Mouse (Mus musculus): Measurements from ENCODE around the gene Rsbn1l.
"Not testable (repeated sequence)": the region's sequence is repeated elsewhere in the genome, so short reads cannot be mapped to it uniquely, and the experiment has no call there.

Gene Rsbn1l

DNA sequence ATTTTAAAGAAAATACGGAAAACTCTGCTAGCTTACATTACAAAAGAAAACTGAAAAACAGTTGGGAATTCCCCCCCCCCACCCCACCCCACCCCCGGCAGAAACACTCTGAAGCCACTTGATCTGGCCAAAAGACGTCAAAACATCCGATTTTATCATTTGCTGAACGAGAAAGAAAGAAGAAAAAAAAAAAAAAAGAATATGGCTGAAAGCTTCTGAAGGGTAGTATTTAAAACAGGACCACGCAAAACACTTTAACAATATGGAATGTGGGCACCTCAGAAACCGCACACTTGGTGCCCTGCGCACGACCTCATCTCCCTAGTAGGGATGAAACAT lies 5.7 kb downstream of the Rsbn1l start:
- no peak for DNase-seq (ENCODE audit: low read depth, low spot score)

DNA sequence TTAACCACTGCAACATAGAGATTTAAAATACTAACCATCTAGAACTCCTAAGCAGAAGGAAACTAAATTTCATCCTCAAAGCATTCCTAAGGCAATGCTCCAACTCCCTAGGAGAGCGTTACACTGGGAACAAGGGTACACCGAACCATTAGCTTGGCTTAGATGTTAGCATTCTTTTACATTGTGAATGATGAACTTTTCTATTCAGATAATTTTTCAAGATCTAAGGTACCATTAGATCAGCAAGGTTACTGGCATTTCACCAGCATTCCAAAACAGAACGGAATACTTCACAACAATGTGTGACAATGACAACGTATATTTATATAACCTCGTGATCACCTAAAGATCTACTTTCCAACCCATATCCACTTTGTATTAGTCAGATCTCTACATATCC lies 6.1 kb downstream of the Rsbn1l start:
- no peak for DNase-seq (ENCODE audit: low read depth, low spot score)

DNA sequence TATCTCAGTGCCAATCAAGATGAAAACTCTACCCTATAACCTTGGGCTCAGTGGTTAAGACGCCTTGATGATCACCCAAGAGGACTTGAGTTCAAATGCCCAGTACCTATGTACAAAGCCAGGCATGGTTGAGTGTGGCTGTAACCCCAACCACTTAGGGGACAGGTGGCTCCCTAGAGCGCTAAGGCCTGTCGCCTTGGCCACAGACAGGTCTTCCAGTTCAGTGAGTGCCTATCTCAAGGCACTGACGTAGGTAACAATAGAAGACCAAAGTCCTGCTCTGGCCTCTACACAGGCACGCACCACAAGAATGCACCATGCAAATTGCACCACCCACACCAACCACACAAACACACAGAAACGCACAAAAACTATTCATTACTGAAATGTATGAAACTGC lies 9.3 kb downstream of the Rsbn1l start:
- DNase-seq (ENCODE audit: low read depth, low spot score) = no peak

DNA sequence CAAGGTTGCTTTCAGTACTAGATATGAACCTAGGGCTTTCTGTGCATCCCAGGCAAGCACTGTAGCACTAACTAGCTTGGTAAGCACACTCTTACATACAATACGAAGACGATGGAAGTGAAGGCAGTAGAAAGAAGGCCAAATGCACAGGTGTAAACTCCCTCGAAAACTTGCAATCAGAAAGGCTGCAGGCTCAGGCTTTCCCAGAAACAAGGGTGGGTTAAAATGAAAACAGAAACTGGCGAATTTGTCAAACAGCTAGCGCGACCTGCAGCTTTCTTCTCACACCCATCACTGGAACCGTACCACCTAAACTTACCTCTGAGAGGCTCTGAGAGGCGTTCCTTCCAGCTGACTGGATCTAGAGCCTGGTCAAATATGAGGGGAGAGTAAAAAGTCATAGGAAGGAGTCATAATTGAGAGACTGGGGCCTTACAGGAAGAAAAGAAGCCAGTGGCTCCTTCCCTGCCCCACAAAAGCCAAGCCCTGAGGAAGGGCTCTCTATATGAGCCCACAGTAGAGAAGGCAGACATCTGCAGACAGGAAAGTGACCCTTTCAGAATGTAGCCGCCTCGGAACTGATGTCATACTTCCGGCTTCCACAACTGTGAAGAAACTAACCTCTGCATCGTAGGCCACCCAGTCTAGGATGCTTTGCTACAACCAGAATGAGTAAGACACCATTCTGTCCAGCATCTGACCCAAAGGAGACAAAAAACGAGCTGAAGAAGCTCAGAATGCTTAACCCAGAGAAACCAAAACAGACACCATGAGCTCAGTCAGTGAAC lies 11.0 kb downstream of the Rsbn1l start:
- no peak for DNase-seq (ENCODE audit: low read depth, low spot score)

DNA sequence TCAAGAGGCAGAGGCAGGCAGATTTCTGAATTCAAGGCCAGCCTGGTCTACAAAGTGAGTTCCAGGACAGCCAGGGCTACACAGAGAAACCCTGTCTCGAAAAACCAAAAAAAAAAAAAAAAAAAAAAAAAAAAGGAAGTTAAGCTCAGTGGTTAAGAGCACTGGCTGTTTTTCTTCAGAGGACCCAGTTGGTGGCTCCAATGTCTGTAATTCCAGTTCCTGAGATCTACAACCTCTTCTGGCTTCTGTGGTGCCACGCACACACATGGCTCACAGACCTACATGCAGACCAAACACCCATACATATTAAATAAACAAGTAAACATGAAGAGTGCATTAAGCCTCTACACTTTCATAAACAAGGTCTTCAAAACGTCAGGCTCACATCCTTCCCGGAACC lies 12.4 kb downstream of the Rsbn1l start:
- not testable (repeated sequence) for DNase-seq (ENCODE audit: low read depth, low spot score)

DNA sequence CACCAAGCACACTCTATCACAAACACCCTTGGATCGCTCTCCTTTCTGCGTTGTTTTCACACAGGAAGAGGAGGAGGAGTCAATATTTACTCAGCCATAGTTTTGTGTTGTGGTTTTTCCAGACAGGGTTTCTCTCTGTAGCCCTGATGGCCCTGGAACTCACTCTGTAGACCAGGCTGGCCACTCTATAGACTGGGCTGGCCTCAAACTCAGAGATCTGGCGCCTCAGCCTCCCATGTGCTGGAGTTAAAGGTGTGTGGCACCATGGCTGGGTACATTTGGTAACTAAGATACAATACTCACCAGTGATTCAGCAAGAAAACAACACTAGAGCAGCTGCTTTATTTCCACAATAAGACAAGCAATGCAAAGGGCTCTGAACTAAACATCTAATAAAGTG lies 13.7 kb downstream of the Rsbn1l start:
- DNase-seq (ENCODE audit: low read depth, low spot score) = no peak

DNA sequence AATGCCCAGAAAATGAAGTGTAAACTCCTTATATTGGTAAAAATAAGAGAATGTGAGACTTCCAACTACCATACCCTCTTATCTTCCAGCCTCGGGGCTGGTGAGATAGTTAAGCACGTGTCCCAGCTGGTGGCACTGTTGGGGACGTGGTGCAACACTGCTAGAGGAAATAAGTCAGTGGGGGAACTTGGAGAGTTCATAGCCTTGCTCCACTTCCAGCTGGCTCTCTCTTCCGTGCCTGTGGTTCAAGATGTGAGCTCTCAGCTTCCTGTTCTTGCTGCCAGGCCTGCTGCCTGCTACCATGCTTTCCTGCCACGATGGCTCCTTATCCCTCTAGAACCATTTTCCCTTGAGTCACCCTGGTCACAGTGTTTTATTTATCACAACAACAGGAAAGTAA lies 15.0 kb downstream of the Rsbn1l start:
- no peak for DNase-seq (ENCODE audit: low read depth, low spot score)

DNA sequence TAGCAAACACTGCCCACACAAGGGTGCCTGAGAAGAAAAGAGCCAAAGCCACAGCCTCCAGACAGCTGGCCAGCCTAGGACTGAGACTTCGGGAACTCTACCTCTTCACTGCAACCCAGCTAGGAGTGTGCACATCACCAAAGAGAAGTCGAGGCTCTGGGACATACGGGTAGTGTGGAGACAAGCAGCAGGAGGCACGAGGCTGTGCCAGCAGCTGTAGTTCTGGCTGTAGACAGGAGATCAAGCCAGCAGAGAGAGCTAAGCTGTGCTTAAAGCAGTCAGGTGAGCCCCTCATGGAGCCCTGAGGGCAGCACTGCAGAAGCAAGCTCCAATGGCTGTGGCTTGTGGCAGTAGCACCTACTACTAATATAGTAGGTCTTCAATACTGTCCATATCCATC lies 15.5 kb downstream of the Rsbn1l start:
- DNase-seq (ENCODE audit: low read depth, low spot score) = no peak

DNA sequence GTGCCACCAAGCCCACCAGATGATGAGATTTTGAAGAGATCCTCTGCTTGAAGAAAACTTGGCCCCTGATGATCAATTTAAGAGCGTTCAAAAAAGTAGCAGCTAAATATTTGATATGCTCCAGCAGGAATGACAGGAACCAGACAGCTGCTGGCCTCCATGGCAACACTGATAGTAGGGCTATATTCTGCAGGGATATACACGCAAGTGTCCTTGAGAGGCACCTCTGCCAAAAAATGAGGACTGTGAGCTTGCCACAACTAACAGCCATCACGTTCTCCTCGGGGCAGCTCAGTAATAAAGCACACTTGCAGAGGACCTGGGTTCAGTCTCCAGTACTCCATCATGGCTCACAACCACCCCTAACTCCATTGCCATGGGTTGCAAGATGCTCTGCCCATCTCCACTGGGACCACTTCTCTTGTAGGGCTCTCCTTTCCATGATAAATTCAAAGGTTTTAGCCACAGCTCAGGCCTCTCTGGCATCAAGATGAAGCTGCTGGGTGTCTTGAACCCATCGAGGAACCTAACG lies 16.1 kb downstream of the Rsbn1l start:
- no peak for DNase-seq (ENCODE audit: low read depth, low spot score)

DNA sequence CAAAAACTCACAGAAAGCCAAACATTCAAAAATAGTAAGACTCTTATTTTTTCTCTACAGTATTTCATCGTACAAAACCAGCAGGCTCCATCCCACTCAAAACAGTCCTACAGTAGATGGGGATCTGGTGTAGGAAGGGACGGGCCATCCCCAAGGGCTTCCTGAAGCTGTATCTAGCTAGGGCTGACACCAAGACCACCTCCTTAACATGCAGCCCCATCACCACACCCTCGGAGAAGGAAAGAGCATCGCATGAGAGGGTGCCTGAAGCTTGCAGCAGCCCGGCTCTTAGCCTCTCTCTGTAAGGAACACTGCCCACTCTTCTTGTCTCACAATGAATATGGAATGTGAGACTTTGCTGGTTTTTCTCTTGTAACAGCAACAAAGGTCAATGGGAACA lies 17.7 kb downstream of the Rsbn1l start:
- no peak for DNase-seq (ENCODE audit: low read depth, low spot score)

DNA sequence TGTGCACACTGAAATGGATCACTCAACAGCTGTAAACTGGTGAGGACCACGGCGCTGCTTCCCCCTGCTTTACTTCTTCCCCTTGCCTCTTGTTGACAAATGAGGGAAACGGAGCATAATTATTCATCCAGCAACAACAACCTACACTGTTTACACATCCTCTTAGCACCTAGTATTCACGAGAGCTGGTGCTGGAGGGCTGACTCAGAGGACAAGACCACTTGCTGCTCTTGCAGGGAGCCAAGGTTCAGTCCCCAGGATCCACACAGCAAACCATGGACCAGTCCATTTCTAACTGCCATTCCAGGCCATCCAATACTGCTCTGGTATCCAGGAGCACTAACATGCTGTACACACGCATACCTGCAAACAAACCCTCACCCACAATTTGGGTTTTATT lies 20.3 kb downstream of the Rsbn1l start:
- no peak for DNase-seq (ENCODE audit: low read depth, low spot score)

DNA sequence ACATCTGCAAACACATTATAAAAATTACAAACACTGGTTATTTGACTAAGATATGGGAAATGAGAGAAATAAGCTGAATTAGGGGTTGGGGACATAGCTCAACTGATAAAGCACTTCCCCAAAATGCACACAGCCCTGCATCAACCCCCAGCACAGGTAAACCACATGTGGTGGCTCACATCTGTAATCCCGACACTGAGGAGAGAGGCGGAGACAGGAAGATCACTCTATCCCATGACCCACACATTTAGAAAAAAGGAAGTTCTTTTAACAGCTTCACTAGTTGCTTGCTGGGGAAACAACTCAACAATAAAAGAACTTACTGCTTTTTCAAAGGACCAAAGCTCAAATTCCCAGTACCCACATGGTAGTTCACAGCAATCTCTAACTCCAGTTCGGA lies 23.6 kb downstream of the Rsbn1l start:
- no peak for DNase-seq (ENCODE audit: low read depth, low spot score)

DNA sequence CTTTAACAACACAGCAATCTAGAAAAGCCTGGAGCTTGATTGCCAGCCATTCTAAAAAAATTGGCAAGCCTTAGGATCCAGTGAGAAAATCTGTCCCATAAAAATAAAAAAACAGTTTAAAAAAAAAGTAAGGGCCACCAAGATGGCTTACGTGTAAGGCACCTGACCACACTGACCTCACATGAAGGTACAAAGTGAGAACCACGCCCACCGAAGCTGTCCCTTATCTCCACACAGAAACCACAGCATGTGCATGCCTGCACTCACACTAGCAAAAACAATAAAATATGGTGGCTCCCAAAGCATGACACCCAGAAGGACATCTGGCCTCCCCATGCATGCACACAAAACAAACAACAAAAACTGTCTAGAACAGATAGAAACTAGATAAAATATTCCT lies 24.9 kb downstream of the Rsbn1l start:
- no peak for DNase-seq (ENCODE audit: low read depth, low spot score)

DNA sequence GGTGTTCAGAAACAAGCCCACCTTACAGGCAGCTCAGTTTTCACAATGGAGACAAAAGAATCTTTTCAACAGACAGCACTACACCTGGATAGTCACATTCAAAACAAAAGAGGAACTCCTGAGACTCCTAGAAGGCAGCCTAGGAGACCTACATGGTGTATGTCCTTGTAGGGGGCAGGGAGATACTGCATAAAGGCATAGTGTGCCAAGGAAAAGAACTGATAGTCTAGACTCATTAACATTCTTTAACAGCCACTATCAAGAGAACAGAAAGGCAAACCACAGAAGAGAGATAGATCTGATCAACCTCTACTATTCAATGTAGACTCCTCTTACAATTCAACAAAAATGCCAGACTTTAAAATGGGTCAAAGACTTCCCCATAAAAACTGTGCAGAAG lies 25.8 kb downstream of the Rsbn1l start:
- DNase-seq (ENCODE audit: low read depth, low spot score) = no peak

DNA sequence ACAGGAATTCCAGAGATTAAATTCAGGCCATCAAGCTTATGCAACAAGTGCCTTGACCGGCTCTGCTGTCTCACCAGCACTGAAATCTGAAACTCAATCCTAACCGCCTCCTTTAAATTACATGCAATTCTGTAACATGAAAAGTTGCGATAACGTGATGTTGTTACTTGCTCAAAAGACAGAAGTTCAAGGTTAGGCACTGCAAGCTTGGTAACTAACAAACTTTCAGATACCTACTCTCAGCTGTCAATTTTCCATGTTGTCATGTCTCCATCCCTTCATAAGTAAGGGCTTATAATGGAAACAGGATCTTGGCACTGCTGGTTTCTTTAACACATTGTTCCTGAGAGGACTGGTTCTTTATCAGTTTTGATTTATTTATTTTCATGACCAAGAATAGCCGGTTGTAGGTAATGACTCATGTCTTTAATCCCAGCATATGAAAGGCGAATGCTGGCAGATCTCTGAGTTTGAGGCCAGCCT lies 26.5 kb downstream of the Rsbn1l start:
- no peak for DNase-seq (ENCODE audit: low read depth, low spot score)

DNA sequence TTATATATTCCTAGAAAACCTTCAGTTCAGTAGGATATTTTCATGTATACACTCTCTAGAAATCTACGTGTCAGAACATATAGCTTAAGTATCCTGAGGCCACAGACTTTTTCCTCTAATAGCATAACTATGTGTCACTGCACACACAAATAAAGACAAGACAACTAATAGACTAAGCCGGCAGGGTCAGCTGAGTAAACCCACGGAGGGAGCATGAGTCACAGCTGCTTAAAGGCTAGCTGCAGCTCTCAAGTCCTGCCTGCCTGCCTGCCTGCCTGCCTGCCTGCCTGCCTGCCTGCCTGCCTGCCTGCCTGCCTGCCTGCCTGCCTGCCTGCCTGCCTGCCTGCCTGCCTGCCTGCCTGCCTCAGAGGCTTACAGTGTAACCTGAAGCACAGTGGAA lies 30.7 kb downstream of the Rsbn1l start:
- DNase-seq (ENCODE audit: low read depth, low spot score) = no peak

DNA sequence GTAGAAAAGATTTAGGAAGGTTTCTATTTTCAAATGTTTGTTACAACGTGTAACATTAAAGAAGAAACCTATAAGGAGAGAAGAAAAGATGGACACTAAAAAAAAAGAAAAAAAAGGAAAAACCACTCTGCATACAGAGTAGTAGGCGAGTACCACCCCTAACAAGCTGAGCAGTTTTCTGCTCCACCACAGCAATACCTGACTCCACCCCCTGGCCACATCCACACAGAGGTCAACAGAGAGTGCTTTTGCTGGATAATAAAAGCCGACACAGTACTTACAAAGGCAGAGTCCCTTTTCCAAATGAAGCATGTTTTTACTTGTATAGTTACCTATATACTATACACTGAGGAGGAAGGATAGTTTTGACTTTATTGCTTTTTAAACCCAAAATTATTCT lies 31.6 kb downstream of the Rsbn1l start:
- DNase-seq (ENCODE audit: low read depth, low spot score) = no peak

DNA sequence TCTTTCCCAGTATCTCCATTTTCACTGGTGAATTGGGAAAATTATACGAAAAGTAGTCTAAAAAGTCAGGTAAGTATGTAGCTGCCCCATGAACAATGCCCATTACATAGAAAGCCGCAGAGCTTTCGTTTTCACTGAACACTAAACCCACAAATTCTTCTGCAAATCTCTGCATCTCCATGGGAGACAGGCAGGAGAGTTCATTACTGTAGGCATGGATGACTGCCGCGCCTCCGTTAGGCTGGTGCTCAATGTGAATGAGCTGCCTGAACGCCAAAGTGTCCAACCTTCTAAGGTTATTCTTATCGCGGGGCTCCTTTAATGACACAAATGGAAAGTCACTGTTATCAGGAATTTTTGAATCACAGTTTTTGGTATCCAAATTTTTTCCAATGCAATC lies 36.6 kb downstream of the Rsbn1l start:
- DNase-seq (ENCODE audit: low read depth, low spot score) = no peak

DNA sequence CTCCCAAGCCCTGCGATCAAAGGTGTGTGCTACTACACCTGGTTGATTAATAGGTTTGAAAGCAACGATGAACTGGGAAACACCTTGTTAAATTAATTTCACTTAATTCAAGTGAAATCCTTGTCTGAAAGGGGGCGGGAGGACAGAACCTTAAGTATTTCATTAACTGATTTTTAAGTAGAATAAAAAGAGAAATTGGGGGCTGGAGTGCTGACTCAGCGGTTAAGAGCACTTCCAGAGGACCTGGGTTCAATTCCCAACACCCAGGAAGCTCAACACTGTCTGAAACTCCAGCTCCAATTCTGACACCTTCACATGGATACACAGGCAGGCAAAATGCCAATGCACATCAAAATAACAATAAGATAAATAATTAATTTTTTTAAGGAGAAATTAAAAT lies 37.2 kb downstream of the Rsbn1l start:
- DNase-seq (ENCODE audit: low read depth, low spot score) = no peak

DNA sequence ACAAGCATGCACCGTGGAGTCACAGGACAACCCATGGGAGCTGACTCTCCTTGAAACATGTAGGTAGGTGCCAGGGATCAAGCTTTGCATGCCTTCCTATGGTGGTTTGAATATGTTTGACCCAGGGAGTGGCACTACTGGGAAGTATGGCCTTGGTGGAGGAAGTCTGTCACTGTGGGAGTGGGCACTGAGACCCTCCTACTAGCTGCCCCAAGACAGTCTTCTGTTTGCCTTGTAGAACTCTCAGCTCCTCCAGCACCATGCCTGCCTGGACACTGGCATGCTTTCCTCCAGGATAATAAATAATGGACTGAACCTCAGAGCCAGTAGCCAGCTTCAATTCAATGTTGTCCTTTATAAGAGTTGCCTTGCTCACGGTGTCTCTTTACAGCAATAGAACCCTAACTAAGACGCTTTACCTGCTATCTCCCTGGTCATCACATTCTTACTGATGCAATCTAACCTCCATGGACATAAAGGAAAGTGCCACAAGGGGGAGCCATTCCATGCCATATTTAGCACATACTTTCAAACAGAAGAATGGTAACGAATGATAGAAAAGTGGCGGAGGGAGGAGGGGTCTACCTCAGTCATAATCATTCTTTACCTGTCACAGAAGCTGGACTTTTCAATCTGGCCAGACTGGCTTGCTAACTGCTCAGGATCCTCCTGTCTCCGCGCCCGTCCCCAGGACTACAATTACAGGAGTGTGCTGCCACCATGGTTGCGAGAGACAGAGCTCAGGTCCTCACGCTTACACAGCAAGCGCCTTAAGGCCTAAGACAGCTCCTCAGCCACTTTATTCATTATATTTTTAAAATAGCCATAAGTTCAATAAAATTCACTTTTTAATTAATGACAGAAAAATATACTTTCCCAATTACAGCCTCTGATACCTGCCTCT lies 42.6 kb downstream of the Rsbn1l start:
- no peak for DNase-seq (ENCODE audit: low read depth, low spot score)

DNA sequence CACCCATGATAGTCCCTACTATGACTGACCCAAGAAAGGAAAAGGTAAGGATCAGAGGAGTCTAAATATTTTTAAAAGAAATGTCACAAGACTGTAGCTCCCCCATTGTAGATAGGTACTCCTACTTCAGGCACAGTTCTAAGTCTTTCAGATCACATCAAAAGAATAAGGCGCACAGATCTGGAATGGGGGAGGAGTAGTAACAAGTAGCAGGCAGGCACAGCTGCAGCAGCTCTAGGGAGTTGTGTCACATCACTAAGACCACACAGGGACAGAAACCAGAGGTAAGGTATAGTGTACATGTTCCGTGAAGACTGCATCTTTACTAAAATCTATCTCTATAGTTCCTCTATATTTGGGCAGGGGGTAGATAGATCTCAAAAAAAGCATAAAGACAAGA lies 44.5 kb downstream of the Rsbn1l start:
- DNase-seq (ENCODE audit: low read depth, low spot score) = no peak

DNA sequence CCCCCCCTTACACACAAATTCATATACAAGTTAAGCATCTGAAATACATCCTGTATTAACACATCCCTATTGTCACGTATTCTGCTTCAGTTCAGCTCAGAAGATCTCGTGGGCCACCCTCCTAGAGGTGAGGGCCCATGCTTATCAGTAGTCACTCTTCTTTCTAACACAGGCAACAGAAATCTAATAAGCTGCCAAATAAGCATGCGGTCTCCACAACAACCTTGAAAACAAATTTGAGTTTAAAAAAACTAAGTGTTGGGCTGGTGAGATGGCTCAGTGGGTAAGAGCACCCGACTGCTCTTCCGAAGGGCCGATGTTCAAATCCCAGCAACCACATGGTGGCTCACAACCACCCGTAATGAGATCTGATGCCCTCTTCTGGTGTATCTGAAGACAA lies 50.0 kb downstream of the Rsbn1l start:
- DNase-seq (ENCODE audit: low read depth, low spot score) = no peak

DNA sequence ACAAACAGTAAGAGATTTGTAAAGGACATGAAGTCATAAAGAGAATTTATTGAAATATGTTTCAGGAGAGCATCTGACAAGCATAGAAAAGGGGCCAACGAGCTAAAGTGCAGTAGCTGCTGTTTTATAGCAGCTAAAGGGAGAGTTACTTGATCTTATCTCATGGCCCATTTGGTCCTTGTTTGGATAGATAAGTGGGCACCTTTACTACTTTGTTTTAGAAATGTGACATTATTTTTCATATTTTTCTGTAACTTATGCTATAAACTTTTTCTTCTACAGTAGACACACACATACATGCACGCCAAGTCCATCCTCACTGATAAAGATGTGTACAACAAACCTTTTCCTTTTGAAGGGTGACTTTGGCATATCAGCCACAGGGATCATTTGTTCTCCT lies 50.8 kb downstream of the Rsbn1l start:
- DNase-seq (ENCODE audit: low read depth, low spot score) = no peak
